Mouse (Mus musculus) brain, embryonic 14.5 days (tissue): ENCODE data around the gene Ankef1.

Source experiments
- CTCF ChIP-seq: fragments of 200-500 bp; IDR thresholded peaks from 2 replicates; pipeline ENCODE4 v1.5.1; 2012; ENCODE audit warnings: inconsistent platforms, mild to moderate bottlenecking, moderate library complexity, borderline replicate concordance; ENCODE audit not compliant: insufficient read depth, insufficient read length; ENCODE audit errors: extremely low read depth
- POLR2A ChIP-seq: fragments of 200-500 bp; IDR thresholded peaks from 2 replicates; pipeline ENCODE4 v1.6.1; 2012; ENCODE audit warnings: mild to moderate bottlenecking, inconsistent platforms, borderline replicate concordance; ENCODE audit not compliant: poor library complexity, insufficient read depth, insufficient read length, severe bottlenecking; ENCODE audit errors: extremely low read depth

GRCm38 (mm10) chr2:136515501-136515900, 13.8 kb downstream of the Ankef1 start:
- TF ChIP-seq CTCF (no peak), POLR2A (no peak)
